In the genomic region with DNA sequence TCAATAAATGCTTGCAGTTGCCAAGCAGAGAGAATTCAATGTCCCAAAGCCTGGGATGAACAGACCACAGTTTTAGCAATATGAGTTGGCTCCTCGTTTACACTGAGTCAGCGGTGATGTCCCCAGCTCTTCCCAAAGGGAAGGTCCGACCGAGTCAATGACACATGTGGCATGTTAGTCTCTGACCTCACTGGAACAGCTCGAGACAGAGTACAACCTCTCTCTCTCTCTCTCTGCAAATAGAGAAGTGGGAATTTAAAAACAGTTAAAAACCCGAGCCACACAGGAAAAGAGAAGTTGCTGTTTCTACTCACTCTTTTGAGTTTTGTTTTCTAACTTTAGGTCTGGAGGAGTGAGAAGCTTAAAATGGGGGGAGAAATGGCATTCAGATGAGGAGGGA, we compare ENCODE assay signal across 18 mouse cellular contexts. TPM values are rescaled to one million over a fixed set of nuclear protein-coding genes. Genes with fewer than 3 reads are reported as not detected.
DNase-seq lines count a peak whose midpoint lies in the region; ATAC-seq and TF ChIP-seq lines count a peak whose summit lies in the region.
"Had no signal": no experiment of that assay in that cellular context is flagged by ENCODE, and none has a peak within 500 bp of the region (broad histone marks: within the 10 kb centered on the region; RNA-seq: fewer than 3 reads in every experiment).

No protein-coding gene starts in this region.

- no peak for TF ChIP-seq POLR2A in lung, adult 2 months (IDR thresholded peaks at IDR 0.05; ENCODE audit: borderline replicate concordance, extremely low read depth, low read depth, low read length)

- H3K27ac ChIP-seq in macrophage = peak overlapping the region; percentile 83
- H3K27ac ChIP-seq in intestine, embryonic 16.5 days (ENCODE audit: low read length) = no peak overlapping the region
- H3K27ac ChIP-seq: heart, embryonic 13.5 days; hindbrain, postnatal 0 days; limb, embryonic 10.5 days; liver, embryonic 14.5 days had no signal

- ATAC-seq in intestine, embryonic 16.5 days = no peak
- ATAC-seq: hindbrain, postnatal 0 days had no signal

- no peaks in the 10 kb centered on the region for H3K27me3 ChIP-seq in intestine, embryonic 16.5 days (replicated peaks; ENCODE audit: control insufficient read depth, insufficient read depth, low read length)
- H3K27me3 ChIP-seq: heart, embryonic 13.5 days had no signal

- H3K9me3 ChIP-seq in intestine, embryonic 16.5 days (ENCODE audit: control insufficient read depth, low read length) = no peaks in the 10 kb centered on the region
- H3K9me3 ChIP-seq: limb, embryonic 10.5 days had no signal

- DNase-seq in heart, adult 11 months = peak; percentile 93
- no peak for DNase-seq in heart, postnatal 10 days
- DNase-seq in lung, postnatal 36 days = peak; percentile 3
- DNase-seq in lung, adult 2 months = no peak
- no peak for DNase-seq in cerebellum, adult 8-10 months
- no peak for DNase-seq in left cerebral cortex, adult 18-20 months (ENCODE audit: low spot score in 2 of 2)
- DNase-seq: adrenal gland, postnatal 10 days; cerebellum, adult 9-11 months; heart, postnatal 4 days; kidney, adult 2 months; kidney, postnatal 4 days; midbrain, embryonic 14.5 days had no signal

- no peaks in the 10 kb centered on the region for H3K4me1 ChIP-seq in lung, adult 2 months (ENCODE audit: control insufficient read depth, insufficient read depth, low read length)
- H3K4me1 ChIP-seq in intestine, embryonic 16.5 days (ENCODE audit: control insufficient read depth, insufficient read depth, low read length) = no peaks in the 10 kb centered on the region
- H3K4me1 ChIP-seq: heart, embryonic 13.5 days; limb, embryonic 10.5 days had no signal

- no peaks in the 10 kb centered on the region for H3K36me3 ChIP-seq in macrophage (ENCODE audit: inconsistent target)
- no peaks in the 10 kb centered on the region for H3K36me3 ChIP-seq in intestine, embryonic 16.5 days (ENCODE audit: control insufficient read depth, insufficient read depth, low read length)
- H3K36me3 ChIP-seq: heart, embryonic 13.5 days; limb, embryonic 10.5 days had no signal

- 57% methylated on average over 6 of the region's 6 CpGs for WGBS in lung, adult 2 months
- 1% methylated on average over 6 of the region's 6 CpGs for WGBS in macrophage (ENCODE audit: missing documents)
- WGBS in intestine, embryonic 16.5 days = 75% methylated on average over 6 of the region's 6 CpGs

- TF ChIP-seq CTCF in lung, adult 2 months (IDR thresholded peaks at IDR 0.05; ENCODE audit: insufficient read depth, low read length) = no peak

- no peak overlapping the region for H3K4me2 ChIP-seq in intestine, embryonic 16.5 days (ENCODE audit: low read depth, low read length)
- H3K4me2 ChIP-seq: heart, embryonic 13.5 days had no signal

- no peak overlapping the region for H3K9ac ChIP-seq in intestine, embryonic 16.5 days (ENCODE audit: low read depth, low read length)
- H3K9ac ChIP-seq: heart, embryonic 13.5 days; liver, embryonic 14.5 days had no signal

- intact Hi-C loops in heart, postnatal 10 days (cut with DNase I) = no loop called here

- H3K4me3 ChIP-seq in lung, adult 2 months (replicated peaks; ENCODE audit: extremely low read depth, low read depth, low read length) = no peak overlapping the region
- no peak overlapping the region for H3K4me3 ChIP-seq in macrophage (ENCODE audit: inconsistent target)
- H3K4me3 ChIP-seq in intestine, embryonic 16.5 days (ENCODE audit: low read length) = no peak overlapping the region
- H3K4me3 ChIP-seq: heart, embryonic 13.5 days; limb, embryonic 10.5 days had no signal

- H3K79me2 ChIP-seq in macrophage (ENCODE audit: inconsistent target) = no peaks in the 10 kb centered on the region

RNA-seq across cellular contexts. Expression of a gene that starts 30.5 kb away (rescaled TPM):
- 10 to 100 TPM; 18.9 to 20.1 TPM for total RNA-seq in heart, postnatal 10 days (2021)
- polyA plus RNA-seq in lung, adult 2 months (2012; rRNA removed) = 19.3 and 35.7 TPM in 2 replicates
- total RNA-seq in macrophage (2018; cell fraction: chromatin; rRNA removed) = 10 to 100 TPM in 5 of 26 experiments, 1 to 10 TPM in 19, under 1 TPM in 2; 0.66 to 19.4 (median 4.7) TPM
- total RNA-seq in macrophage (2018; cell fraction: cytosol; rRNA removed) = 10 to 100 TPM in 17 of 26 experiments, 1 to 10 TPM in 9; 5.3 to 36.8 (median 12.4) TPM
- total RNA-seq in macrophage (2018; cell fraction: nucleus; rRNA removed) = 10 to 100 TPM in 19 of 26 experiments, 1 to 10 TPM in 7; 2.3 to 51.6 (median 15.7) TPM
- polyA plus RNA-seq in macrophage (2018) = 3.5 to 5.3 TPM (median 3.6 TPM) in 3 replicates
- 10 to 100 TPM; 29.9 to 36.4 TPM for total RNA-seq in left cerebral cortex, adult 18-20 months (2021)
- 0.45 and 0.75 TPM in 2 replicates for polyA plus RNA-seq in intestine, embryonic 16.5 days (2015; fragmentation: Nextera tagmentation; extraction: Ambion mirVana)

Comparison
In these comparisons a context has a peak if more than half of its experiments do, and no peak if none do; other contexts are left out.
1. DNase-seq: peak in heart, adult 11 months (single experiment) and lung, postnatal 36 days (single experiment); none in heart, postnatal 10 days (0 of 2), lung, adult 2 months (single experiment), cerebellum, adult 8-10 months (single experiment) and left cerebral cortex, adult 18-20 months (0 of 2).